In genomic region chr6:29758417-29758816, GRCm38 (mm10) we compare ENCODE assay signal across 8 mouse cellular contexts. TPM values are rescaled to one million over a fixed set of nuclear protein-coding genes. Genes with fewer than 3 reads are reported as not detected.
A peak's percentile ranks its signal among the peaks of the same experiment; 100 is the strongest.
DNase-seq lines count a peak whose midpoint lies in the region; ATAC-seq and TF ChIP-seq lines count a peak whose summit lies in the region.

No protein-coding gene starts in this region.

- H3K36me3 ChIP-seq in kidney, embryonic 16.5 days (ENCODE audit: insufficient read depth, low read length), result peaks cover 57% of the 10 kb centered on the region
- H3K36me3 ChIP-seq in liver, embryonic 14.5 days (replicated peaks; ENCODE audit: control insufficient read depth, insufficient read depth, low read depth), result no peaks in the 10 kb centered on the region

- no peak overlapping the region for H3K4me3 ChIP-seq in cortical plate, adult 2 months (ENCODE audit: insufficient read depth, low read length)
- H3K4me3 ChIP-seq in kidney, embryonic 16.5 days (ENCODE audit: low read length), result no peak overlapping the region
- no peak overlapping the region for H3K4me3 ChIP-seq in liver, embryonic 14.5 days (ENCODE audit: insufficient read depth in 1 of 2, low read depth in 2 of 2, low read length in 2 of 2)

- ATAC-seq in kidney, embryonic 16.5 days (ENCODE audit: low FRiP score, low TSS enrichment), result peak; percentile 21
- no peak for ATAC-seq in liver, embryonic 14.5 days (ENCODE audit: insufficient read depth)

- H3K9me3 ChIP-seq in kidney, embryonic 16.5 days (ENCODE audit: low read length), result no peaks in the 10 kb centered on the region
- H3K9me3 ChIP-seq in liver, embryonic 14.5 days (ENCODE audit: control insufficient read depth, low read length), result no peaks in the 10 kb centered on the region

- no peaks in the 10 kb centered on the region for H3K27me3 ChIP-seq in kidney, embryonic 16.5 days (ENCODE audit: insufficient read depth, low read length)
- no peaks in the 10 kb centered on the region for H3K27me3 ChIP-seq in liver, embryonic 14.5 days (ENCODE audit: control insufficient read depth, insufficient read depth, low read length)

- TF ChIP-seq CTCF in cortical plate, adult 2 months (IDR thresholded peaks at IDR 0.05; ENCODE audit: extremely low read depth, insufficient read depth, low read length), result peak; percentile 94
- TF ChIP-seq CTCF in liver, embryonic 14.5 days (IDR thresholded peaks at IDR 0.05; ENCODE audit: low read depth), result peak; percentile 97

- H3K27ac ChIP-seq in cortical plate, adult 2 months (ENCODE audit: insufficient read depth, low read length), result no peak overlapping the region
- no peak overlapping the region for H3K27ac ChIP-seq in kidney, embryonic 16.5 days (ENCODE audit: low read length)
- no peak overlapping the region for H3K27ac ChIP-seq in liver, embryonic 14.5 days

- H3K4me2 ChIP-seq in kidney, embryonic 16.5 days (replicated peaks; ENCODE audit: low read depth, low read length), result no peak overlapping the region
- no peak overlapping the region for H3K4me2 ChIP-seq in liver, embryonic 14.5 days (ENCODE audit: low read depth)

- 51% methylated on average over 4 of the region's 4 CpGs for WGBS in kidney, embryonic 16.5 days
- 30% methylated on average over 4 of the region's 4 CpGs for WGBS in liver, embryonic 14.5 days (ENCODE audit: insufficient replicate concordance)

- no peak for TF ChIP-seq POLR2A in cortical plate, adult 2 months (IDR thresholded peaks at IDR 0.05; ENCODE audit: extremely low read depth, insufficient read depth, low read length)

- no peak for TF ChIP-seq EP300 in liver, embryonic 14.5 days (IDR thresholded peaks at IDR 0.05; ENCODE audit: low read depth)

- intact Hi-C loops in gastrocnemius, postnatal 14 days (cut with DNase I; ENCODE audit: low total_unique reads), result loop anchor here (2.0 kb wide), 1 partner anchor 48 kb away; no protein-coding TSS in a partner anchor

- H3K9ac ChIP-seq in kidney, embryonic 16.5 days (replicated peaks; ENCODE audit: low read length), result no peak overlapping the region
- H3K9ac ChIP-seq in liver, embryonic 14.5 days (replicated peaks), result no peak overlapping the region

- no peaks in the 10 kb centered on the region for H3K4me1 ChIP-seq in cortical plate, adult 2 months (ENCODE audit: control insufficient read depth, insufficient read depth, low read length)
- H3K4me1 ChIP-seq in kidney, embryonic 16.5 days (ENCODE audit: insufficient read depth, low read length), result no peaks in the 10 kb centered on the region
- no peaks in the 10 kb centered on the region for H3K4me1 ChIP-seq in liver, embryonic 14.5 days (replicated peaks; ENCODE audit: control insufficient read depth in 2 of 2, insufficient read depth in 2 of 2, low read length in 1 of 2)

- DNase-seq in A20 (ENCODE audit: low read depth, low spot score) (peak; percentile 74), adipocyte (ENCODE audit: low spot score) (peak; percentile 97)
- DNase-seq in gastrocnemius, postnatal 14 days, result peak; percentile 68
- DNase-seq in liver, embryonic 14.5 days (ENCODE audit: low read depth in 3 of 3, low spot score in 3 of 3), result peak; percentile 52 to 63 (median 62)
- peak; percentile 65 for DNase-seq in ovary, postnatal 14 days (ENCODE audit: low spot score)
- DNase-seq in thymus, postnatal 25 days, result peak; percentile 73

RNA-seq across cellular contexts. Expression of gene Ahcyl2, which starts 9.4 kb away (rescaled TPM):
- polyA plus RNA-seq in cortical plate, adult 2 months (2012; rRNA removed), result 112 and 117 TPM in 2 replicates
- total RNA-seq in gastrocnemius, postnatal 14 days (2021), result 10 to 100 TPM in 1 of 2 experiments, 1 to 10 TPM in 1; 9.5 to 10.9 TPM
- polyA plus RNA-seq in kidney, embryonic 16.5 days (2015; fragmentation: Nextera tagmentation; extraction: Ambion mirVana), result 18.3 and 20.8 TPM in 2 replicates
- polyA plus RNA-seq in liver, embryonic 14.5 days (2012; rRNA removed), result 3.5 and 4.2 TPM in 2 replicates
- 3.2 and 3.9 TPM in 2 replicates for polyA plus RNA-seq in liver, embryonic 14.5 days (2014; fragmentation: Nextera tagmentation; extraction: Ambion mirVana)

RNA-seq across cellular contexts. Expression of gene Smo, which starts 23.1 kb away (rescaled TPM):
- 8.3 and 9.6 TPM in 2 replicates for polyA plus RNA-seq in cortical plate, adult 2 months (2012; rRNA removed)
- total RNA-seq in gastrocnemius, postnatal 14 days (2021), result 10 to 100 TPM; 11.0 to 14.4 TPM
- 42.9 and 50.2 TPM in 2 replicates for polyA plus RNA-seq in kidney, embryonic 16.5 days (2015; fragmentation: Nextera tagmentation; extraction: Ambion mirVana)
- polyA plus RNA-seq in liver, embryonic 14.5 days (2012; rRNA removed), result 5.0 and 5.5 TPM in 2 replicates
- polyA plus RNA-seq in liver, embryonic 14.5 days (2014; fragmentation: Nextera tagmentation; extraction: Ambion mirVana), result 2.2 and 2.6 TPM in 2 replicates
